9 mouse cellular contexts compared by ENCODE assay signal in the genomic region with DNA sequence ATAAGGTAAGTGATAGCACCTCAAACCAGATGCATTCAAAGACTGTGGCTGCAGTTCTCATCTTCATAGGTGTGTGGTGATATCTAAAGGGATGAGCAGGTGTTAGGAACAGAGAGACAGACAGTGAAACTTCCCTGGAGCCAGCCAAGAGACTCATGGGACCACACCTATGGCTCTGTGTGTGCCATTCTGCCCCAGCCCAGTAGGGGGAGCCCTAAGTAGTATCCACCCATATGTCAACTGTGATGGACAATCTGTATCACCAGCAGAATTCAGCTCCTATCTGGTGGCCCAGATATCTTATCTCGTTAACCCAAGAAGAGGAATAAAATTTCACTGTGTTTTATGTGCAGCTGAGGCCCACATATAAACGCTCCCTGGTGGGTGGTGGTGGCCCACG.
DNase-seq lines count a peak whose midpoint lies in the region; ATAC-seq and TF ChIP-seq lines count a peak whose summit lies in the region.
"Had no signal": no experiment of that assay in that cellular context is flagged by ENCODE, and none has a peak within 500 bp of the region (broad histone marks: within the 10 kb centered on the region; RNA-seq: fewer than 3 reads in every experiment).

No protein-coding gene starts in this region.

- H3K4me3 ChIP-seq in ES-Bruce4 (ENCODE audit: low read depth, low read length), result no peak overlapping the region
- H3K4me3 ChIP-seq in forebrain, embryonic 10.5 days, result no peak overlapping the region
- no peak overlapping the region for H3K4me3 ChIP-seq in hindbrain, embryonic 14.5 days (replicated peaks; ENCODE audit: low read length)
- H3K4me3 ChIP-seq: embryonic facial prominence, embryonic 12.5 days had no signal

- TF ChIP-seq POLR2A in ES-Bruce4 (IDR thresholded peaks at IDR 0.05; ENCODE audit: insufficient read depth, low read length), result no peak

- no peaks in the 10 kb centered on the region for H3K36me3 ChIP-seq in ES-Bruce4 (ENCODE audit: control insufficient read depth, insufficient read depth, low read length, poor library complexity, severe bottlenecking)
- no peaks in the 10 kb centered on the region for H3K36me3 ChIP-seq in forebrain, embryonic 10.5 days (replicated peaks)
- no peaks in the 10 kb centered on the region for H3K36me3 ChIP-seq in hindbrain, embryonic 14.5 days (replicated peaks; ENCODE audit: control insufficient read depth, insufficient read depth)
- H3K36me3 ChIP-seq: embryonic facial prominence, embryonic 12.5 days had no signal

- H3K4me1 ChIP-seq in ES-Bruce4 (ENCODE audit: control insufficient read depth, insufficient read depth, low read length), result no peaks in the 10 kb centered on the region
- H3K4me1 ChIP-seq in forebrain, embryonic 10.5 days, result no peaks in the 10 kb centered on the region
- H3K4me1 ChIP-seq in hindbrain, embryonic 14.5 days (replicated peaks; ENCODE audit: control insufficient read depth, insufficient read depth, low read length), result no peaks in the 10 kb centered on the region
- H3K4me1 ChIP-seq: embryonic facial prominence, embryonic 12.5 days had no signal

- no peaks in the 10 kb centered on the region for H3K27me3 ChIP-seq in ES-Bruce4 (ENCODE audit: control insufficient read depth, insufficient read depth, low read length, poor library complexity, severe bottlenecking)
- no peaks in the 10 kb centered on the region for H3K27me3 ChIP-seq in forebrain, embryonic 10.5 days (ENCODE audit: poor library complexity, severe bottlenecking)
- no peaks in the 10 kb centered on the region for H3K27me3 ChIP-seq in hindbrain, embryonic 14.5 days (ENCODE audit: control insufficient read depth, insufficient read depth, low read length)
- H3K27me3 ChIP-seq: embryonic facial prominence, embryonic 12.5 days had no signal

- no peak overlapping the region for H3K9ac ChIP-seq in ES-Bruce4 (ENCODE audit: low read depth, poor library complexity, severe bottlenecking)
- no peak overlapping the region for H3K9ac ChIP-seq in hindbrain, embryonic 14.5 days
- H3K9ac ChIP-seq: embryonic facial prominence, embryonic 12.5 days had no signal

- WGBS in forebrain, embryonic 10.5 days, result 89% methylated on average over 3 of the region's 3 CpGs
- WGBS in hindbrain, embryonic 14.5 days, result 96% methylated on average over 3 of the region's 3 CpGs

- no peaks in the 10 kb centered on the region for H3K9me3 ChIP-seq in ES-Bruce4 (replicated peaks; ENCODE audit: control insufficient read depth, insufficient read depth, low read length, poor library complexity, severe bottlenecking)
- 0 out of 2 replicates have a peak, but pooled peaks cover 3% of the 10 kb centered on the region for H3K9me3 ChIP-seq in forebrain, embryonic 10.5 days
- no peaks in the 10 kb centered on the region for H3K9me3 ChIP-seq in hindbrain, embryonic 14.5 days (ENCODE audit: control insufficient read depth, low read length)
- H3K9me3 ChIP-seq: embryonic facial prominence, embryonic 12.5 days had no signal

- DNase-seq in adrenal gland, adult 18-20 months (ENCODE audit: low spot score in 2 of 2), result peak; percentile 16 to 25
- no peak for DNase-seq in adrenal gland, adult 8-10 months
- DNase-seq in spleen, adult 18-20 months, result peak; percentile 9 to 42
- DNase-seq in urinary bladder, postnatal 4 days (ENCODE audit: low spot score in 2 of 2), result no peak
- DNase-seq in forebrain, embryonic 10.5 days (ENCODE audit: extremely low spot score, low spot score), result no peak
- DNase-seq in hindbrain, embryonic 14.5 days (ENCODE audit: low spot score), result no peak

- peak; percentile 80 for ATAC-seq in erythroid progenitor cell, adult 5-6 weeks (replicated peaks; ENCODE audit: low FRiP score, poor library complexity, severe bottlenecking)
- no peak for ATAC-seq in hindbrain, embryonic 14.5 days (ENCODE audit: low FRiP score)

- TF ChIP-seq EP300 in ES-Bruce4 (IDR thresholded peaks at IDR 0.05; ENCODE audit: insufficient read depth, low read depth, low read length), result no peak

- peak; percentile 27 for TF ChIP-seq CTCF in ES-Bruce4 (IDR thresholded peaks at IDR 0.05; ENCODE audit: low read depth, low read length)

- H3K4me2 ChIP-seq in hindbrain, embryonic 14.5 days (replicated peaks), result no peak overlapping the region
- H3K4me2 ChIP-seq: embryonic facial prominence, embryonic 12.5 days had no signal

- H3K27ac ChIP-seq in ES-Bruce4 (ENCODE audit: insufficient read depth, low read length), result no peak overlapping the region
- H3K27ac ChIP-seq in forebrain, embryonic 10.5 days, result no peak overlapping the region
- H3K27ac ChIP-seq in hindbrain, embryonic 14.5 days, result no peak overlapping the region
- H3K27ac ChIP-seq: embryonic facial prominence, embryonic 12.5 days had no signal

Comparison
In these comparisons a context has a peak if more than half of its experiments do, and no peak if none do; other contexts are left out.
1. DNase-seq: peak in adrenal gland, adult 18-20 months (2 of 2) and spleen, adult 18-20 months (2 of 2); none in adrenal gland, adult 8-10 months (single experiment), urinary bladder, postnatal 4 days (0 of 2), forebrain, embryonic 10.5 days (single experiment) and hindbrain, embryonic 14.5 days (single experiment).